8 mouse cellular contexts compared by ENCODE assay signal in genomic region chr15:12549919-12550305, GRCm38 (mm10).
DNase-seq lines count a peak whose midpoint lies in the region; ATAC-seq lines count a peak whose summit lies in the region.

No protein-coding gene starts in this region.

- peak overlapping the region; percentile 46; the same call in 1 of the 2 replicates for H3K9ac ChIP-seq in forebrain, embryonic 15.5 days (replicated peaks)
- peak overlapping the region; percentile 62 for H3K9ac ChIP-seq in limb, embryonic 12.5 days (replicated peaks)
- H3K9ac ChIP-seq in midbrain, embryonic 11.5 days (ENCODE audit: low read length) = peak overlapping the region; percentile 61

- no peaks in the 10 kb centered on the region for H3K36me3 ChIP-seq in forebrain, embryonic 15.5 days
- no peaks in the 10 kb centered on the region for H3K36me3 ChIP-seq in limb, embryonic 12.5 days
- H3K36me3 ChIP-seq in midbrain, embryonic 11.5 days (ENCODE audit: control insufficient read depth, insufficient read depth, low read length) = no peaks in the 10 kb centered on the region

- H3K4me3 ChIP-seq in forebrain, embryonic 15.5 days = peak overlapping the region; percentile 45
- H3K4me3 ChIP-seq in limb, embryonic 12.5 days (replicated peaks) = peak overlapping the region; percentile 55
- H3K4me3 ChIP-seq in midbrain, embryonic 11.5 days (ENCODE audit: low read depth, low read length) = peak overlapping the region; percentile 44

- H3K27me3 ChIP-seq in forebrain, embryonic 15.5 days = no peaks in the 10 kb centered on the region
- H3K27me3 ChIP-seq in limb, embryonic 12.5 days = no peaks in the 10 kb centered on the region
- no peaks in the 10 kb centered on the region; the same call in 1 of the 2 replicates for H3K27me3 ChIP-seq in midbrain, embryonic 11.5 days (ENCODE audit: control insufficient read depth, insufficient read depth, low read length)

- no peak for ATAC-seq in forebrain, embryonic 15.5 days (replicated peaks)
- ATAC-seq in hematopoietic stem cell, adult 5-6 weeks (replicated peaks in 1 of 2; ENCODE audit: insufficient read depth in 1 of 2, low FRiP score in 2 of 2, low TSS enrichment in 1 of 2, low read depth in 1 of 2, poor library complexity in 2 of 2, severe bottlenecking in 2 of 2) = peak; percentile 58 to 61; a peak in 3 of 4 replicates
- no peak for ATAC-seq in limb, embryonic 12.5 days (ENCODE audit: insufficient number of reproducible peaks, insufficient read depth, low FRiP score, low TSS enrichment, low read depth)
- peak; percentile 60 for ATAC-seq in midbrain, embryonic 11.5 days (ENCODE audit: low FRiP score)

- DNase-seq in spleen, postnatal 36 days (ENCODE audit: low spot score in 2 of 2) = peak; percentile 3 to 12
- no peak for DNase-seq in spleen, postnatal 14 days (ENCODE audit: low spot score in 2 of 2)
- peak; percentile 92 for DNase-seq in midbrain, embryonic 11.5 days (ENCODE audit: low spot score, missing footprints)
- DNase-seq in urinary bladder, adult 2 months (ENCODE audit: low spot score) = peak; percentile 43
- DNase-seq in right cerebral cortex, postnatal 36 days (ENCODE audit: low spot score in 2 of 2) = no peak

- H3K4me2 ChIP-seq in forebrain, embryonic 15.5 days (replicated peaks) = peak overlapping the region; percentile 97
- H3K4me2 ChIP-seq in limb, embryonic 12.5 days = peak overlapping the region; percentile 98
- peak overlapping the region; percentile 97 for H3K4me2 ChIP-seq in midbrain, embryonic 11.5 days

- no peak overlapping the region for H3K27ac ChIP-seq in forebrain, embryonic 15.5 days (replicated peaks)
- peak overlapping the region; percentile 83 for H3K27ac ChIP-seq in limb, embryonic 12.5 days
- H3K27ac ChIP-seq in midbrain, embryonic 11.5 days (ENCODE audit: low read depth, low read length) = no peak overlapping the region

- H3K9me3 ChIP-seq in forebrain, embryonic 15.5 days = no peaks in the 10 kb centered on the region
- no peaks in the 10 kb centered on the region for H3K9me3 ChIP-seq in limb, embryonic 12.5 days
- no peaks in the 10 kb centered on the region for H3K9me3 ChIP-seq in midbrain, embryonic 11.5 days (ENCODE audit: control insufficient read depth, low read length)

- peaks cover 16% of the 10 kb centered on the region for H3K4me1 ChIP-seq in forebrain, embryonic 15.5 days
- peaks cover 54% of the 10 kb centered on the region for H3K4me1 ChIP-seq in limb, embryonic 12.5 days (replicated peaks)
- H3K4me1 ChIP-seq in midbrain, embryonic 11.5 days (ENCODE audit: control insufficient read depth, insufficient read depth, low read length) = peaks cover 18% of the 10 kb centered on the region; the same call in 1 of the 2 replicates

- 2% methylated on average over 13 of the region's 13 CpGs for WGBS in forebrain, embryonic 15.5 days
- WGBS in limb, embryonic 12.5 days = 1% methylated on average over 13 of the region's 13 CpGs
- 1% methylated on average over 13 of the region's 13 CpGs for WGBS in midbrain, embryonic 11.5 days

Comparison
In these comparisons a context has a peak if more than half of its experiments do, and no peak if none do; other contexts are left out.
1. DNase-seq: peak in spleen, postnatal 36 days (2 of 2), midbrain, embryonic 11.5 days (single experiment) and urinary bladder, adult 2 months (single experiment); none in spleen, postnatal 14 days (0 of 2) and right cerebral cortex, postnatal 36 days (0 of 2).
2. ATAC-seq: peak in hematopoietic stem cell, adult 5-6 weeks (2 of 2) and midbrain, embryonic 11.5 days (single experiment); none in forebrain, embryonic 15.5 days (single experiment) and limb, embryonic 12.5 days (single experiment).
3. Peak in every context shown above with its lines, with median percentiles within 50 percentile points of each other: H3K4me2 ChIP-seq, H3K4me3 ChIP-seq and H3K9ac ChIP-seq.